Mouse (Mus musculus) left cerebral cortex, postnatal 4 days (tissue): ENCODE data around the gene 4930579F01Rik. TPM values are rescaled to one million over a fixed set of nuclear protein-coding genes. Genes with fewer than 3 reads are reported as not detected.

Source experiments
- DNase-seq: peaks from one replicate; pipeline ENCODE4 v3.0.0-alpha.2; 2022
- intact Hi-C: fragments of 180-260 bp; cut with DNase I; formaldehyde crosslinking; loops from one replicate; pipeline ENCODE4 v1.15.1; 2025
- total RNA-seq, 2 experiments: library from RNA; stranded (reverse); gene quantifications; 2 replicates each; pipeline ENCODE4 v1.2.3; 2021

4930579F01Rik gene
- total RNA-seq, 2 experiments from 2014 or later, result not detected

DNA sequence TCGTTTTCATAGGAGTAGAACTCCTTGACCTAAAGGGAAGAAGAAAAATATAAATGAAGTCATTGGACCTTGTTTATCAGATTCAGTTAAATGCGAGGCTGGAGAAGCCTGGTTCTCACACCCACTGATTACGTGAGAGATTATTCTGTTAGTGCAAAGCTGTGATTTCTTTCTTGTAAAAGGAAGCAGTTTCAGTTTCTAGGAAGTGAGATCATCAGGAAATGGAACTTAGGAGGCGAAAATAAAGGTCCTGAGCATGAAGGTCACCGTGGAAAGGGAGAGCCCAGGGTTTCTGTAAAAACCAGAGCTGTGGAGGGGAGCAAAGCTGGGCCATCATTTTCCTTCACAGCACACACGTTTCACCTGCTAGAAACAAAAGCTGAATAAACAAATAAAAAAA is 75.2 kb downstream of the 4930579F01Rik start:
- intact Hi-C loops, result no loop called here
- no peak for DNase-seq

DNA sequence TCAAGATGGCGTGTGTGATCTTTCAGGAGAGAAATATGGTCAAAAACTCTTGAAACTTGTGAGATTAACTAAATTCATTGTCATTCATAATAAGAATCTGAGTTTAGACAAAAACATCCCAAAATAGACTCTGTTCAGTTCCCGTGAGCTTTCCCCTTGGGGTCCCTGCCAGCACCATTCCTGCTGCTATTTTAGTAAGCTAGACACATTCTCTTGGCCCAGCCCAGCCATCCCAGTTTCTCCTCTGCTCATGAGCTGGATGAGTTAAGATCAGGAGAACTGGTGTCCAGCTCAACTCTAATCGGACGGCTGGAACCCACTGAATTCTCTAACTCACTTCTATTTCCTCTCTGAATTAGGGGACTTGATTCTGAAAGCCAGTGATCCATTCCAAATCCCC is 76.8 kb downstream of the 4930579F01Rik start:
- no peak for DNase-seq
- intact Hi-C loops, result no loop called here

DNA sequence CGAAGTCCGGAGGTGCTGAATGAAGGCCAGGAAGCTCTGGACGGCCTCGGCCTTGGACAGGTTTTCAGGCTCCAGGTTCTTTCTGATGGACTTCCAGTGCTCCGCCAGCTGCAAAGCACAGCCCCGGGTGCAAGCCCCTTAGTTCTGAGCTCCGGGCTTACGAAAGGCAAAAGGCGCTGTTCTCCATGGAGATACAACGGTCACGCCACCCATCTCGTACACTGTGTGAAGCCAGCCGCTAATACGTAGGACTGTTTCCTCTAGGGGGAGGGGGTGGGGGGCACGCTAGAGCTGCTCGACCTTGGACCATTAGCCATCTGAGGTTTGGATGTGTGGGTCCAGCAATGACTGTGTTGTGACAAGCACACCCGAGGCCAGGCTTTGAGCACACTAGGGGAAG is 79.5 kb downstream of the 4930579F01Rik start:
- no peak for DNase-seq
- intact Hi-C loops, result no loop called here

Other genes starting within 250 kb of the 4930579F01Rik start
- 1 to 10 TPM; 4.7 to 4.8 TPM for gene Dapp1, start 212.3 kb downstream of the 4930579F01Rik start, total RNA-seq
- 1 to 10 TPM; 2.8 to 3.4 TPM for gene 1110002E22Rik, start 128.8 kb downstream of the 4930579F01Rik start, total RNA-seq
- not detected for gene Gm5105, start 126.4 kb downstream of the 4930579F01Rik start, total RNA-seq
- gene Trmt10a, start 50.4 kb downstream of the 4930579F01Rik start, total RNA-seq, result 1 to 10 TPM; 4.4 to 5.5 TPM
- gene Mttp, start 48.9 kb downstream of the 4930579F01Rik start, total RNA-seq, result 1 to 10 TPM; 4.4 to 5.0 TPM
- gene Adh7, start 23.9 kb upstream of the 4930579F01Rik start, total RNA-seq, result under 1 TPM in 1 of 2 experiments, not detected in 1; 0.85 TPM
- gene Adh1, start 67.2 kb upstream of the 4930579F01Rik start, total RNA-seq, result 1 to 10 TPM; 2.0 to 2.3 TPM
- gene Adh6a, start 119.5 kb upstream of the 4930579F01Rik start, total RNA-seq, result not detected
- under 1 TPM in 1 of 2 experiments, not detected in 1; 0.26 TPM for gene Adh6b, start 147.9 kb upstream of the 4930579F01Rik start, total RNA-seq
- not detected for gene Adh4, start 221.6 kb upstream of the 4930579F01Rik start, total RNA-seq
- gene Adh5, start 249.3 kb upstream of the 4930579F01Rik start, total RNA-seq, result 100 to 1,000 TPM; 120 to 122 TPM